Mouse (Mus musculus) kidney, adult 2 months (tissue): ENCODE results near the gene Tnfrsf13b.

Source experiments
- CTCF ChIP-seq: fragments of 200-500 bp; conservative IDR thresholded peaks from 2 replicates; pipeline ENCODE4 v1.5.1; 2011; ENCODE audit warnings: low read depth, mild to moderate bottlenecking, control low read depth, low read length, moderate library complexity, mixed read lengths; ENCODE audit not compliant: insufficient read depth, insufficient read length
- POLR2A ChIP-seq: fragments of 200-500 bp; IDR thresholded peaks from one replicate; pipeline ENCODE4 v1.6.1; 2011; ENCODE audit warnings: low read depth, low read length, control low read depth

GRCm38 (mm10) chr11:61142262-61142661, 15.7 kb downstream of the Tnfrsf13b start:
- TF ChIP-seq POLR2A (no peak), CTCF (no peak)
